Mouse (Mus musculus) hindbrain, embryonic 14.5 days (tissue): ENCODE measurements at regions not wholly inside any gene's neighbourhood (a gene's known extent, or its start where the extent isn't known, plus 50 kb on each side); places are given as distances from the start of the nearest gene placed in this dataset.

Experiments
- ATAC-seq: fragments of 200-750 bp; cut with Nextera tagmentation; 2 replicates; pipeline ENCODE4 v1.8.0; 2017; ENCODE audit warnings: moderate number of reproducible peaks, mild to moderate bottlenecking, moderate TSS enrichment, moderate library complexity; ENCODE audit not compliant: low FRiP score
- DNase-seq: peaks from one replicate; pipeline ENCODE4 v3.0.0-alpha.2; 2015; ENCODE audit warnings: low spot score
- H3K27ac ChIP-seq: fragments of 300-500 bp; sonication (generic); 2 replicates; pipeline ENCODE4 v1.5.1; 2014; ENCODE audit warnings: mild to moderate bottlenecking, moderate library complexity
- H3K27me3 ChIP-seq: fragments of 300-500 bp; sonication (generic); 2 replicates; pipeline ENCODE4 v1.6.1; 2014; ENCODE audit warnings: mild to moderate bottlenecking, low read length, mixed read lengths; ENCODE audit not compliant: control insufficient read depth, insufficient read depth
- H3K36me3 ChIP-seq: fragments of 300-500 bp; sonication (generic); replicated peaks from 2 replicates; pipeline ENCODE4 v1.6.1; 2014; ENCODE audit not compliant: control insufficient read depth, insufficient read depth
- H3K4me1 ChIP-seq: fragments of 300-500 bp; sonication (generic); replicated peaks from 2 replicates; pipeline ENCODE4 v1.6.1; 2014; ENCODE audit warnings: antibody characterized with exemption, low read length, mixed read lengths; ENCODE audit not compliant: control insufficient read depth, insufficient read depth
- H3K4me2 ChIP-seq: fragments of 300-500 bp; sonication (generic); replicated peaks from 2 replicates; pipeline ENCODE4 v1.6.1; 2014; ENCODE audit warnings: mild to moderate bottlenecking, moderate library complexity
- H3K4me3 ChIP-seq: fragments of 300-500 bp; sonication (generic); replicated peaks from 2 replicates; pipeline ENCODE4 v1.5.1; 2014; ENCODE audit warnings: mild to moderate bottlenecking, low read length
- H3K9ac ChIP-seq: fragments of 300-500 bp; sonication (generic); 2 replicates; pipeline ENCODE4 v1.6.1; 2014
- H3K9me3 ChIP-seq: fragments of 300-500 bp; sonication (generic); 2 replicates; pipeline ENCODE4 v1.6.1; 2016; ENCODE audit warnings: low read length; ENCODE audit not compliant: control insufficient read depth
- WGBS: fragments of 180-500 bp; shearing (Covaris S2); extraction: QIAGEN DNeasy Blood & Tissue Kit; methylation state at CpG from one replicate; pipeline ENCODE4 v1.1.7; 2014; 5-methylcytosine and 5-hydroxymethylcytosine counted together

DNA sequence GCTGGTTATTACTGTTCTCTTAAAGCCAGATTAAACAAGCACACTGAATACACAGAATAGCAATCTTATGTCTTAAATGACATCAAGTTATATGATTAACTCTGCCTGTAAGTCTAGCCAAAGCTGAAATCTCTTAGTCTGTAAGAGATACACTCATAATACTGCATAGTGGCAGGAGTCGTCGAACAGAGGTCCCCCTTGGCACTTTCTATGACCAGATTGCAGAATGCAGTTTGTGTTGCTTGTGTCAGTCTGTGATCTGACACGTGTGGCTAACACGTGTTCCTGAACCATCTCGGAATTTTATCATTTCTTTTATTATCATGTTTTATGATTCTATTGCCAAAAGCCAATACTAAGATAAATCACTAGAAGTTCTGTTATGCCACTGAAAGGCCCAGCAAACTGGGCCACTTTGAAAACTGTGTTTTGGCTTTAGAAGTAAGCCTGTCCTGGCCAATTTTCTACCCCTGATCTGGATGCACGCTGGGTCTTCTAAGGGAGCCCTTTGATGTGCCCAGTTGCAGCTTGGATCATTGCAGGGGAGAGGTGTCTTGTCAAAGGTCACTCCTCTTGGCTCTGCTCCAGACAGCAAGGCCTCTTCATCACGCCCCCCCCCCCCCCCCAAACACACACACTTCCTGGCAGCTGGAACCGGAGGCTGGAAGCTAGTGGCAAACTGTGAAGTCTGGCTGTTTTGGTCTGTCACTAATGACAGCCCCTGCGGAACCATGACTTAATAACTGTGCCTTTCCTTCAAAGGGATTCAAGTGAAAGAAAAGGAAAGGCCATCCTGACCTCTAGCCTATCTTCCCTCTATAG lies 648.4 kb downstream of the Fgf12 start:
- Histone ChIP-seq H3K4me3 (no peak overlapping the region), H3K9ac (no peak overlapping the region), H3K27me3 (no peaks in the 10 kb centered on the region), H3K36me3 (no peaks in the 10 kb centered on the region), H3K9me3 (no peaks in the 10 kb centered on the region), H3K4me2 (no peak overlapping the region), H3K4me1 (peaks cover 7% of the 10 kb centered on the region; the same call in 1 of the 2 replicates), H3K27ac (no peak overlapping the region)
- DNase-seq (no peak), ATAC-seq (peak; percentile 68; the same call in 1 of the 2 replicates)
- WGBS: 40% methylated on average over 9 of the region's 9 CpGs

DNA sequence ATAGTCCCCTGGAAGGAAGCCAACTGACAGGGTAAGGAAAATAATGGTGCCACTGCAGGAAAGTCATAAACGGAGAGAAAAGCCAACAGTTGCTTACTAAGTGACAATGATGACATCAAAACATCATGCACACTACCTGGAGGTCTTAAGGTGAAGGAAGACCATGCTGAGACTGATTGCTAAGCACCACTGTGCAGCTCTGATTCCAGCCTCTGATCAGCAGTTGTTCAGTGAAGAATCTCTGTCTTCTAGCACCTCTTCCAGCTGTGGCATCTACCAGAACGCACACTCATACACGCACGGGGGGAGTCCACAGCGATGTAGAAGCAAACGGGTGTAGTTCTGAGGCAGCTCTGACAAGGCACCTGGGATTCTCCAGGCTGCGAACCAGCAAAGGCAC lies 647.8 kb downstream of the Fgf12 start:
- Histone ChIP-seq H3K9me3 (no peaks in the 10 kb centered on the region), H3K36me3 (no peaks in the 10 kb centered on the region), H3K4me2 (no peak overlapping the region), H3K27ac (peak overlapping the region; percentile 62; the same call in 1 of the 2 replicates), H3K4me3 (no peak overlapping the region), H3K27me3 (no peaks in the 10 kb centered on the region), H3K9ac (no peak overlapping the region), H3K4me1 (peaks cover 7% of the 10 kb centered on the region; the same call in 1 of the 2 replicates)
- DNase-seq (no peak), ATAC-seq (no peak; the same call in 1 of the 2 replicates)
- WGBS: 49% methylated on average over 7 of the region's 7 CpGs

DNA sequence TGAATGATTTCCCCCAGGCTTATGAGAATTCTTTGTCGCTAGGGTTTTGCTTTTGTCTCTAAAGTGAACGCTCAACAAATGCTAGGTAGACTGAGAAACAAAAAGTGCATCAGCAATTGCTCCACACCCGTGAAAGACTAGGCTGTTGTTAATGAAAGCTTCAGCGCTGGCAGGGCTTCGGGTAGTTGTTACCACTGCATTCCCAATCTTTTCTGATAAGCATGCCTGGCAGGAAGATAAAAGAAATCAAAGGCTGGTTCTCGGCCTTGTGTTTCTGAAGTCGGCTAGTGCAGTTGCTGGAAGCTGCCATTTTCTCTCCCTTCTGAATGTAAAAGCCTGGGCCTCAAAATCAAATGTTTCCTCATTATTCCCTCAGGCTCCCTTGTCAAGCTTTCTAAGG lies 647.0 kb downstream of the Fgf12 start:
- peaks cover 7% of the 10 kb centered on the region; the same call in 1 of the 2 replicates for H3K4me1 ChIP-seq
- peak overlapping the region; percentile 62; the same call in 1 of the 2 replicates for H3K27ac ChIP-seq
- no peak overlapping the region for H3K4me2 ChIP-seq
- WGBS: 41% methylated on average over 7 of the region's 7 CpGs
- H3K36me3 ChIP-seq: no peaks in the 10 kb centered on the region
- no peak for DNase-seq
- no peaks in the 10 kb centered on the region for H3K9me3 ChIP-seq
- no peak for ATAC-seq
- H3K9ac ChIP-seq: no peak overlapping the region
- H3K27me3 ChIP-seq: no peaks in the 10 kb centered on the region
- H3K4me3 ChIP-seq: no peak overlapping the region

DNA sequence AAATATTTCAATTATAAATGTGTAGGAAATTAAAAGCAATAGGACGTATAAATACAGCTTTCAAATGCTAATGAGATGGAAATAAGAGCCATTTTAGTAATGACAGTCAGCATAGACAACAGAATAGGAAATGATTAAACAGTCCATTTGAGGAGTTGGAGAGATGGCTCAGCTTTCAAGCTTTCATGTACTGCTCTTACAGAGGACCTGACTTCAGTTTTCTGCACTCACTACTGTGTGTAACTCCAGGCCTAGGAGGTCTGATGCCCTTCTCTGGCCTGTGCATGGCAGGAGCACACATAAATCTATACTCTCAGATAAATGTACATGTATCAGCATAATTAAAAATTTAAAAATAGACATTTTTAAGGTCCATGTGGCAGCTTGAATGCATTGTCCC lies 643.1 kb downstream of the Fgf12 start:
- Histone ChIP-seq H3K36me3 (no peaks in the 10 kb centered on the region), H3K27me3 (no peaks in the 10 kb centered on the region), H3K27ac (no peak overlapping the region), H3K4me2 (no peak overlapping the region), H3K9ac (no peak overlapping the region), H3K9me3 (peaks cover 5% of the 10 kb centered on the region; the same call in 1 of the 2 replicates), H3K4me1 (peaks cover 7% of the 10 kb centered on the region; the same call in 1 of the 2 replicates), H3K4me3 (no peak overlapping the region)
- ATAC-seq (no peak), DNase-seq (no peak)
- WGBS: 33% methylated on average over 1 of the region's 1 CpGs
